Mouse (Mus musculus): ENCODE data around the gene Clcn6. TPM values are rescaled to one million over a fixed set of nuclear protein-coding genes. Genes with fewer than 3 reads are reported as not detected.
A peak's percentile ranks its signal among the peaks of the same experiment; 100 is the strongest.

Gene Clcn6
- total RNA-seq, 1 experiment: 32.5 TPM

GRCm38 (mm10) chr4:148075881-148076280 is 37.3 kb upstream of the Clcn6 start:
- in situ Hi-C loops (cut with MboI; ENCODE audit: low sequenced_read_pairs in 2 of 2, unreplicated experiment in 2 of 2): no loop called here
- DNase-seq (ENCODE audit: low read depth, low spot score): no peak
- Histone ChIP-seq H3K27ac (ENCODE audit: insufficient read depth, low read depth, low read length, poor library complexity, severe bottlenecking) (no peak overlapping the region), H3K36me3 (ENCODE audit: control insufficient read depth, insufficient read depth, low read length, poor library complexity, severe bottlenecking) (peaks cover 15% of the 10 kb centered on the region), H3K4me1 (ENCODE audit: control insufficient read depth in 2 of 2, insufficient read depth in 2 of 2, low read length in 2 of 2, poor library complexity in 1 of 2) (peaks cover 2 to 16% of the 10 kb centered on the region in 2 experiments; a peak in 1 of 4 replicates), H3K9me3 (ENCODE audit: control insufficient read depth, insufficient read depth, low read depth, low read length) (no peaks in the 10 kb centered on the region), H3K9ac (ENCODE audit: insufficient read depth, low read depth, low read length, poor library complexity, severe bottlenecking) (no peak overlapping the region), H3K4me3 (ENCODE audit: insufficient read depth in 1 of 2, low read depth in 1 of 2, low read length in 2 of 2, poor library complexity in 1 of 2, severe bottlenecking in 1 of 2) (no peak overlapping the region)
- TF ChIP-seq CHD2 (IDR thresholded peaks at IDR 0.05; ENCODE audit: low read depth, low read length) (no peak), ZNF384 (IDR thresholded peaks at IDR 0.05; ENCODE audit: low read depth, low read length) (no peak), HCFC1 (IDR thresholded peaks at IDR 0.05; ENCODE audit: borderline replicate concordance, insufficient read depth, low read length) (no peak), MAFK (IDR thresholded peaks at IDR 0.05; ENCODE audit: insufficient read depth, low read depth, low read length) (no peak), ZC3H11A (IDR thresholded peaks at IDR 0.05; ENCODE audit: borderline replicate concordance, low read depth, low read length) (no peak)

GRCm38 (mm10) chr4:148075259-148075658 is 36.6 kb upstream of the Clcn6 start:
- peak overlapping the region; percentile 2 to 30; a peak in 3 of 4 replicates for H3K4me3 ChIP-seq (ENCODE audit: insufficient read depth in 1 of 2, low read depth in 1 of 2, low read length in 2 of 2, poor library complexity in 1 of 2, severe bottlenecking in 1 of 2)
- TF ChIP-seq ZNF384 (IDR thresholded peaks at IDR 0.05; ENCODE audit: low read depth, low read length) (no peak), MAFK (IDR thresholded peaks at IDR 0.05; ENCODE audit: insufficient read depth, low read depth, low read length) (no peak), HCFC1 (IDR thresholded peaks at IDR 0.05; ENCODE audit: borderline replicate concordance, insufficient read depth, low read length) (no peak), ZC3H11A (IDR thresholded peaks at IDR 0.05; ENCODE audit: borderline replicate concordance, low read depth, low read length) (no peak), CHD2 (IDR thresholded peaks at IDR 0.05; ENCODE audit: low read depth, low read length) (no peak)
- peaks cover 2 to 15% of the 10 kb centered on the region in 2 experiments; a peak in 1 of 4 replicates for H3K4me1 ChIP-seq (ENCODE audit: control insufficient read depth in 2 of 2, insufficient read depth in 2 of 2, low read length in 2 of 2, poor library complexity in 1 of 2)
- no peaks in the 10 kb centered on the region for H3K9me3 ChIP-seq (ENCODE audit: control insufficient read depth, insufficient read depth, low read depth, low read length)
- H3K27ac ChIP-seq (ENCODE audit: insufficient read depth, low read depth, low read length, poor library complexity, severe bottlenecking): 0 out of 2 replicates have a peak overlapping the region, but pooled peaks have one; percentile 15
- DNase-seq (ENCODE audit: low read depth, low spot score): no peak
- in situ Hi-C loops (cut with MboI; ENCODE audit: low sequenced_read_pairs in 2 of 2, unreplicated experiment in 2 of 2): no loop called here
- peaks cover 8% of the 10 kb centered on the region for H3K36me3 ChIP-seq (ENCODE audit: control insufficient read depth, insufficient read depth, low read length, poor library complexity, severe bottlenecking)
- peak overlapping the region; percentile 38; the same call in 1 of the 2 replicates for H3K9ac ChIP-seq (ENCODE audit: insufficient read depth, low read depth, low read length, poor library complexity, severe bottlenecking)

GRCm38 (mm10) chr4:148074521-148075189 is 36.0 kb upstream of the Clcn6 start:
- peak overlapping the region; percentile 15; the same call in 1 of the 2 replicates for H3K27ac ChIP-seq (ENCODE audit: insufficient read depth, low read depth, low read length, poor library complexity, severe bottlenecking)
- TF ChIP-seq ZNF384 (IDR thresholded peaks at IDR 0.05; ENCODE audit: low read depth, low read length) (peak; percentile 97), MAFK (IDR thresholded peaks at IDR 0.05; ENCODE audit: insufficient read depth, low read depth, low read length) (0 out of 2 replicates have a peak, but pooled peaks have one; percentile 4), CHD2 (IDR thresholded peaks at IDR 0.05; ENCODE audit: low read depth, low read length) (no peak)
- no peak for DNase-seq (ENCODE audit: low read depth, low spot score)
- no peaks in the 10 kb centered on the region for H3K9me3 ChIP-seq (ENCODE audit: control insufficient read depth, insufficient read depth, low read depth, low read length)
- H3K4me1 ChIP-seq (ENCODE audit: control insufficient read depth in 2 of 2, insufficient read depth in 2 of 2, low read length in 2 of 2, poor library complexity in 1 of 2): peaks cover 2 to 12% of the 10 kb centered on the region in 2 experiments; a peak in 1 of 4 replicates
- peaks cover 2% of the 10 kb centered on the region for H3K36me3 ChIP-seq (ENCODE audit: control insufficient read depth, insufficient read depth, low read length, poor library complexity, severe bottlenecking)
- in situ Hi-C loops (cut with MboI; ENCODE audit: low sequenced_read_pairs in 2 of 2, unreplicated experiment in 2 of 2): no loop called here
- peak overlapping the region; percentile 38; the same call in 1 of the 2 replicates for H3K9ac ChIP-seq (ENCODE audit: insufficient read depth, low read depth, low read length, poor library complexity, severe bottlenecking)
- peak overlapping the region; percentile 2 to 30; a peak in 3 of 4 replicates for H3K4me3 ChIP-seq (ENCODE audit: insufficient read depth in 1 of 2, low read depth in 1 of 2, low read length in 2 of 2, poor library complexity in 1 of 2, severe bottlenecking in 1 of 2)

- Histone ChIP-seq H3K9ac (ENCODE audit: insufficient read depth, low read depth, low read length, poor library complexity, severe bottlenecking) (no peak overlapping the region), H3K4me1 (ENCODE audit: control insufficient read depth in 2 of 2, insufficient read depth in 2 of 2, low read length in 2 of 2, poor library complexity in 1 of 2) (peaks cover 2 to 11% of the 10 kb centered on the region in 2 experiments; a peak in 1 of 4 replicates), H3K36me3 (ENCODE audit: control insufficient read depth, insufficient read depth, low read length, poor library complexity, severe bottlenecking) (no peaks in the 10 kb centered on the region), H3K27ac (ENCODE audit: insufficient read depth, low read depth, low read length, poor library complexity, severe bottlenecking) (no peak overlapping the region), H3K4me3 (ENCODE audit: insufficient read depth in 1 of 2, low read depth in 1 of 2, low read length in 2 of 2, poor library complexity in 1 of 2, severe bottlenecking in 1 of 2) (no peak overlapping the region), H3K9me3 (ENCODE audit: control insufficient read depth, insufficient read depth, low read depth, low read length) (no peaks in the 10 kb centered on the region)
- TF ChIP-seq MAFK (IDR thresholded peaks at IDR 0.05; ENCODE audit: insufficient read depth, low read depth, low read length): no peak
- TF ChIP-seq HCFC1 (IDR thresholded peaks at IDR 0.05; ENCODE audit: borderline replicate concordance, insufficient read depth, low read length): no peak
- TF ChIP-seq ZC3H11A (IDR thresholded peaks at IDR 0.05; ENCODE audit: borderline replicate concordance, low read depth, low read length): no peak
- no peak for TF ChIP-seq ZNF384 (IDR thresholded peaks at IDR 0.05; ENCODE audit: low read depth, low read length)
- no peak for TF ChIP-seq CHD2 (IDR thresholded peaks at IDR 0.05; ENCODE audit: low read depth, low read length)
- in situ Hi-C loops (cut with MboI; ENCODE audit: low sequenced_read_pairs in 2 of 2, unreplicated experiment in 2 of 2): no loop called here
- no peak for DNase-seq (ENCODE audit: low read depth, low spot score)
These were observed 32.9 kb upstream of the Clcn6 start for GRCm38 (mm10) chr4:148071508-148071907.
